Mouse (Mus musculus) MEL (cell line): ENCODE measurements around the gene Osbp2. TPM values are rescaled to one million over a fixed set of nuclear protein-coding genes. Genes with fewer than 3 reads are reported as not detected.

Source experiments
- DNase-seq: peaks from one replicate; pipeline ENCODE4 v3.0.0; 2011; ENCODE audit warnings: low read depth, low spot score
- H3K27ac ChIP-seq: 2 replicates; pipeline ENCODE4 v1.5.1; 2012; ENCODE audit warnings: low read depth, mild to moderate bottlenecking, control low read depth, low read length, moderate library complexity; ENCODE audit not compliant: control insufficient read depth
- H3K27me3 ChIP-seq, 2 experiments: fragments of 150-350 bp in 1 of 2; sonication (generic) in 1 of 2; 2 replicates each; pipeline ENCODE4 v1.6.1; 2012; ENCODE audit warnings: low read length in 2 of 2, mild to moderate bottlenecking in 2 of 2, improper control_type of control experiment in 1 of 2, moderate library complexity in 1 of 2; ENCODE audit not compliant: insufficient read depth in 2 of 2, control insufficient read depth in 1 of 2
- H3K36me3 ChIP-seq, 2 experiments: 2 replicates each; pipeline ENCODE4 v1.6.1; 2012 to 2014; ENCODE audit warnings: low read length in 2 of 2, improper control_type of control experiment in 1 of 2, inconsistent platforms in 1 of 2, mild to moderate bottlenecking in 1 of 2; ENCODE audit not compliant: insufficient read depth in 2 of 2, control insufficient read depth in 1 of 2
- H3K4me1 ChIP-seq, 2 experiments: fragments of 150-350 bp in 1 of 2; sonication (generic) in 1 of 2; 2 replicates each; pipeline ENCODE4 v1.6.1; 2012; ENCODE audit warnings: low read length in 2 of 2, improper control_type of control experiment in 1 of 2, mild to moderate bottlenecking in 1 of 2; ENCODE audit not compliant: insufficient read depth in 2 of 2, control insufficient read depth in 1 of 2
- H3K4me3 ChIP-seq, 2 experiments: fragments of 150-350 bp in 1 of 2; sonication (generic) in 1 of 2; 2 replicates each; pipeline ENCODE4 v1.5.1; 2012; ENCODE audit warnings: low read depth in 2 of 2, low read length in 2 of 2, mild to moderate bottlenecking in 2 of 2, moderate library complexity in 2 of 2, control low read depth in 1 of 2, improper control_type of control experiment in 1 of 2; ENCODE audit not compliant: control insufficient read depth in 1 of 2, insufficient read depth in 1 of 2
- H3K79me2 ChIP-seq: 2 replicates; pipeline ENCODE4 v1.6.1; 2012; ENCODE audit warnings: mild to moderate bottlenecking, low read length, moderate library complexity; ENCODE audit not compliant: control insufficient read depth, poor library complexity, insufficient read depth
- H3K9ac ChIP-seq: 2 replicates; pipeline ENCODE4 v1.6.1; 2012; ENCODE audit warnings: low read depth, mild to moderate bottlenecking, control low read depth, low read length, moderate library complexity; ENCODE audit not compliant: control insufficient read depth, poor library complexity, severe bottlenecking
- H3K9me3 ChIP-seq: fragments of 150-350 bp; sonication (generic); replicated peaks from 2 replicates; pipeline ENCODE4 v1.6.1; 2012; ENCODE audit warnings: mild to moderate bottlenecking, low read length, improper control_type of control experiment, moderate library complexity; ENCODE audit not compliant: insufficient read depth
- BHLHE40 ChIP-seq: IDR thresholded peaks from 2 replicates; pipeline ENCODE4 v1.6.1; 2012; ENCODE audit warnings: low read depth, mild to moderate bottlenecking, inconsistent platforms, low read length, improper control_type of control experiment, borderline replicate concordance
- CHD1 ChIP-seq: IDR thresholded peaks from 2 replicates; pipeline ENCODE4 v1.6.1; 2012; ENCODE audit warnings: low read depth, mild to moderate bottlenecking, inconsistent platforms, low read length, improper control_type of control experiment
- CHD2 ChIP-seq: IDR thresholded peaks from 2 replicates; pipeline ENCODE4 v1.6.1; 2011; ENCODE audit warnings: low read length, improper control_type of control experiment
- CTCF ChIP-seq, 3 experiments: IDR thresholded peaks in 2 of 3; conservative IDR thresholded peaks in 1 of 3; 2 replicates each; pipeline ENCODE4 v1.5.1; 2011 to 2012; ENCODE audit warnings: low read length in 3 of 3, low read depth in 2 of 3, mild to moderate bottlenecking in 2 of 3, improper control_type of control experiment in 1 of 3, inconsistent platforms in 1 of 3, mixed read lengths in 1 of 3, moderate library complexity in 1 of 3; ENCODE audit not compliant: control insufficient read depth in 1 of 3, insufficient read depth in 1 of 3, poor library complexity in 1 of 3, severe bottlenecking in 1 of 3
- ETS1 ChIP-seq: IDR thresholded peaks from 2 replicates; pipeline ENCODE4 v1.6.1; 2012; ENCODE audit warnings: low read depth, mild to moderate bottlenecking, inconsistent platforms, low read length, improper control_type of control experiment, moderate library complexity
- GABPA ChIP-seq: IDR thresholded peaks from 2 replicates; pipeline ENCODE4 v1.6.1; 2012; ENCODE audit warnings: low read depth, mild to moderate bottlenecking, inconsistent platforms, low read length, improper control_type of control experiment, moderate library complexity
- KAT2A ChIP-seq: conservative IDR thresholded peaks from 2 replicates; pipeline ENCODE4 v1.6.1; 2012; ENCODE audit warnings: low read depth, low read length, improper control_type of control experiment, inconsistent platforms
- MYB ChIP-seq: IDR thresholded peaks from 2 replicates; pipeline ENCODE4 v1.6.1; 2011; ENCODE audit warnings: mild to moderate bottlenecking, low read depth, low read length, improper control_type of control experiment
- MYC ChIP-seq: IDR thresholded peaks from 2 replicates; pipeline ENCODE4 v1.6.1; 2011; ENCODE audit warnings: low read depth, mild to moderate bottlenecking, low read length, improper control_type of control experiment, moderate library complexity
- NELFE ChIP-seq: IDR thresholded peaks from 2 replicates; pipeline ENCODE4 v1.6.1; 2011; ENCODE audit warnings: low read depth, low read length, improper control_type of control experiment
- POLR2AphosphoS2 ChIP-seq: IDR thresholded peaks from 2 replicates; pipeline ENCODE4 v1.6.1; 2011; ENCODE audit warnings: low read length, improper control_type of control experiment
- SMC3 ChIP-seq: IDR thresholded peaks from 2 replicates; pipeline ENCODE4 v1.6.1; 2011; ENCODE audit warnings: low read depth, low read length, improper control_type of control experiment
- TBP ChIP-seq: IDR thresholded peaks from 2 replicates; pipeline ENCODE4 v1.8.0; 2011; ENCODE audit warnings: low read depth, low read length, improper control_type of control experiment
- UBTF ChIP-seq: IDR thresholded peaks from 2 replicates; pipeline ENCODE4 v1.6.1; 2012; ENCODE audit warnings: low read depth, mild to moderate bottlenecking, inconsistent platforms, low read length, improper control_type of control experiment, moderate library complexity, borderline replicate concordance; ENCODE audit not compliant: insufficient read depth
- USF1 ChIP-seq: IDR thresholded peaks from 2 replicates; pipeline ENCODE4 v1.6.1; 2014; ENCODE audit warnings: low read depth, mild to moderate bottlenecking, inconsistent platforms, low read length, improper control_type of control experiment, moderate library complexity
- ZKSCAN1 ChIP-seq: IDR thresholded peaks from 2 replicates; pipeline ENCODE4 v1.6.1; 2012; ENCODE audit warnings: low read depth, mild to moderate bottlenecking, inconsistent platforms, low read length, improper control_type of control experiment, moderate library complexity
- polyA plus RNA-seq, 2 experiments: library from polyadenylated mRNA; stranded (reverse) in 1 of 2; unstranded in 1 of 2; fragments of >175 nt in 1 of 2; fragments of >200 nt in 1 of 2; gene quantifications; 2 replicates each; pipeline versions ENCODE4 v1.2.1 to v1.2.4; 2012; ENCODE audit warnings: low replicate concordance in 2 of 2, low read depth in 1 of 2; ENCODE audit not compliant: insufficient read length in 2 of 2, insufficient read depth in 1 of 2, missing spikeins in 1 of 2
- total RNA-seq: library from RNA; depleted of rRNA; stranded (reverse); fragments of 300-350 nt; gene quantifications from 2 replicates; pipeline ENCODE4 v1.2.3, GENCODE M21; 2012

Gene Osbp2
- total and polyA plus RNA-seq, 3 experiments: 0.04 TPM; not detected in 2

DNA sequence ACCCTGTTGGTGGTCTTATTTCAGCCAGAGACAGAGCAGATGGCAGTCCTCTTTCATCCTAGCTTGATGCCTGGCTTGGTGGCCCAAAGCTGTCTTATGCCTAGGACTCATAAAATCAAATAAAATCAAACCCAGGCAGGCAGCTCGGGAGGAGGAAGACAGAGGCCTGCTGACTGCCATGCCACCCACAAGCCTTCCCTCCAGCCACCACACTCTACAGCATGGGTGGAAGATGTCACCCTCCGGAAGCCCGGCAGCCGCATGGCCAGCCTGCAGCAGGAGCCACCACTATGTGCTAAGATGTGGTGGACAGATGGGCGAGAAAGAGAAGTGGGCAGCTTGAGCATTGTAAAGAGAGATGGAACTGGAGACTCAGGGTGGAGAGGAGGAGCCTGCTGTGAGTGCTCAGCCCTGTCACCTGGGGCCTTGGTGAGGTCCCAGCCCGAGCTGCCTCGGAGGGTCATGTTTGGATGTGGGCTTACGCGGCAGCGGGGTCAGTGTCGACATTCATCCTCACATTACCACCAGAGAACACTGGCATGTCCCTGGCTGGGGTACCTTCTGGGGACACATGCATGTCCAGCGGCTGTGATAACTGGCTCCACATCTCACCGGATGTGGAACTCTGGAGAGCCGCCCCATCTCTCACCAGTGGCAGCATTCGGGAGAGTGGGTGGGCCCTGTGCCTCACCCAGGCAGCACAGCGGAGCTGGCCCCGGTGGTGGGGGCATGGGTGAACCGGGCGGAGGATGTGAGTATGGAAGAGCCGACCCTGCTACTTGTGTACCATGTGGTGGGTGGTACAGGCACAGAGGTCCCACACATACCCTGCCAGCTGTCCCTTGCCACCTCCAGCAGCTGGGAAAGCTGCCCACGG is 29.9 kb downstream of the Osbp2 start:
- no peaks in the 10 kb centered on the region for H3K9me3 ChIP-seq
- TF ChIP-seq CHD2 (no peak), POLR2AphosphoS2 (no peak), BHLHE40 (no peak), MYB (no peak), MYC (no peak), ZKSCAN1 (no peak), NELFE (no peak), SMC3 (no peak), TBP (no peak), USF1 (no peak), CHD1 (no peak), ETS1 (no peak)
- TF ChIP-seq, all 39 proteins: peak for 0
- Histone ChIP-seq H3K27ac (no peak overlapping the region), H3K79me2 (no peaks in the 10 kb centered on the region), H3K27me3 (peaks cover 0 to under 1% of the 10 kb centered on the region in 2 experiments; a peak in 1 of 4 replicates), H3K36me3 (no peaks in the 10 kb centered on the region), H3K4me3 (no peak overlapping the region), H3K9ac (no peak overlapping the region), H3K4me1 (no peaks in the 10 kb centered on the region)
- DNase-seq: no peak

DNA sequence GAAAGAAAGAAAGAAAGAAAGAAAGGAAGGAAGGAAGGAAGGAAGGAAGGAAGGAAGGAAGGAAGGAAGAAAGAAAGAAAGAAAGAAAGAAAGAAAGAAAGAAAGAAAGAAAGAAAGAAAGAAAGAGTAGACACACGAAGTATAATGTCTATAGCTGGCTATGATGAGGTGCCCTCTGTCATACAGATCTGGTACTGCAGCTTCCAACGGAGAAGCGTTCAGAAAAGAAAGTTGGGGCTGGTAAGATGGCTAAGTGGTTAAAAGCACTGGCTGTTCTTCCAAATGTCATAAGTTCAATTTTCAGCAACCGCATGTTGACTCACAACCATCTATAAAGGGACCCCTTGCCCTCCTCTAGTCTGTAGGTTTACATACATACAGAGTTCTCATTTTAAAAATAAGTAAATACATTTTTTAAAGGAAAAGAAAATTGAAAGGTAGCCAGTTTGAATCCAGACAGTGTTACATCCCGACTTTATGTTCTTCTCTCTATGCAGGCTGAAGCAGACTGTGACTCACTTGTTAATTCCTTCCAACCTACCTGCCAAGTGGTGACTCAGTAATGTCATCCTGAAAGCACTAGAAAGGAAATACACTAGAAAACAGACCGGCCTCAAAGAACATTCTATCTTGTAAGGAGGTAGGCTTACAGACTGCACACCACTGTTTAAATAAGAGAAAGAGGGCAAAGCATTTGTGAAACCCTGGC is 31.4 kb downstream of the Osbp2 start:
- TF ChIP-seq SMC3 (peak; percentile 42), GABPA (no peak), UBTF (no peak), KAT2A (no peak), CTCF (IDR thresholded peaks at IDR 0.05 in 2 of 3, conservative IDR thresholded peaks at IDR 0.05 in 1 of 3; ENCODE audit: control insufficient read depth in 1 of 3, insufficient read depth in 1 of 3, low read depth in 2 of 3, low read length in 3 of 3, poor library complexity in 1 of 3, severe bottlenecking in 1 of 3) (peak in 2 of 3 experiments; percentile 18 to 55; a peak in 4 of 6 replicates)
- peaks cover 0 to 1% of the 10 kb centered on the region in 2 experiments; a peak in 1 of 4 replicates for H3K27me3 ChIP-seq
- no peaks in the 10 kb centered on the region for H3K36me3 ChIP-seq
- H3K4me1 ChIP-seq: no peaks in the 10 kb centered on the region
- H3K27ac ChIP-seq: no peak overlapping the region
- no peaks in the 10 kb centered on the region for H3K9me3 ChIP-seq
- H3K9ac ChIP-seq: no peak overlapping the region
- H3K4me3 ChIP-seq: no peak overlapping the region
- no peaks in the 10 kb centered on the region for H3K79me2 ChIP-seq
- peak; percentile 51 for DNase-seq
